Mouse (Mus musculus): ENCODE data around the gene Ptch2. TPM values are rescaled to one million over a fixed set of nuclear protein-coding genes. Genes with fewer than 3 reads are reported as not detected.
A peak's percentile ranks its signal among the peaks of the same experiment; 100 is the strongest.

Gene Ptch2
- total RNA-seq (2021): 1 to 10 TPM; 4.0 to 5.0 TPM

DNA sequence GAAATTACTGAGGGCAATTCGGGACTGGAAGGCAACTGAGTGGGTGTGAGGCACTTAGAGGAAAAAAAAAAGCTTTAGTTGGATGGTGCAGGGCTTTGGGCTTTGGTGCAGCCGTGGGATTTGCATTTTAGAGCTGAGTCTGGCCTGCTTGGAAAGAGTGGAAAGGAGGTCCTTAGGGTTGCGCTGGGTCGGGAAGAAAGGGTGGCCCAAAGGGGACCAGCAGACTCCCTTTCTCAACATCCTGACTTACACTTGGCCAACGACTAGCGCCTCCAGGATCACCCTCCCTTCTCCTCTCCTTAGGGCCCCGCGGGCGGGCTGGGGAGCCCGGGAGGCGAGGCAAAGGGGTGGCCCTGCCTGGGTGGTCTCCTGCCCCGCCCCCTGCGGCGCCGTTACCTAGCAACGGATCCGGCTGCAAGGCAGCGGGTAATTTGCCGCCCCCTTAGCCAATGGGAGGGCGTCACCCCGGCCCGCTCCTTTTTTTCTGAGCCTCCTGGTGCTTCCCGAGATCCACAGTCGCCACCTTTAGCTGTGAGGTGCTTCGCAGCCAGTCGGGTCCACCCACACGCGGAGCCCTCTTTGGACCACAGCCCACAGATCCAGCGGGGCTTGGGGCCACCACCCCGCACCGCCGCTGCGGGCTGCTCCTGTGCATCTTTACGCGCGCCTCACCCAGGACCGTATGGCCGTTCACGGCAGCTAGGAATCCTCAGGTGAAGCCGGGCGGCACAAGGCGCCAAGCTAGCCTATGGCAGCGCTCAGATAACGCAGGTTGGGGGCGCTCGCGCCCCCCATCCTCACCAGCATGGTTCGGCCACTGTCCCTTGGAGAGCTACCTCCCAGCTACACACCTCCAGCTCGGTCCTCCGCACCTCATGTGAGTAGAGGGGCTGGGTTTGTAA, at the start of gene Ptch2:
TSS of gene Ptch2 (plus strand) at position 525 of the 902 bp plus-strand sequence.
- peak; percentile 90 for DNase-seq

DNA sequence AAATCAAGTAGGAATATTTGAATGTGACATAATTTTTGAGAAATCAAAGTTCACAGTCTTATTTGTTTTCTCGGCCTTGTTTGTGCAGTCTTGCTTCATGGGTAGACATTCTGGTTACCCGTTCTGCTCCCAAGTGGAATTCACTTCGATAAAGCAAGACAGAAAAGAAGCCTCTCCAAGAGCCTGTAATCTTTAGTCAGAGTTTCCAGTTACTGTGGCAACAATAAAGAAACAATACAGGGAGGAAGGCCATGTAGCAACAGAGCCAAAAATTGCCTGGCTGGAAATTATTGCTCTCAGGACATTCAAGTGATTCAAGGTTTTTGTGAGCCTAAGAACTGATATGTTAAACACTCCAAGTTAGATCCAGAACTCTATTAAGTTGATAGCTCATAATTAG, 47.0 kb upstream of the Ptch2 start:
- DNase-seq: peak; percentile 22

DNA sequence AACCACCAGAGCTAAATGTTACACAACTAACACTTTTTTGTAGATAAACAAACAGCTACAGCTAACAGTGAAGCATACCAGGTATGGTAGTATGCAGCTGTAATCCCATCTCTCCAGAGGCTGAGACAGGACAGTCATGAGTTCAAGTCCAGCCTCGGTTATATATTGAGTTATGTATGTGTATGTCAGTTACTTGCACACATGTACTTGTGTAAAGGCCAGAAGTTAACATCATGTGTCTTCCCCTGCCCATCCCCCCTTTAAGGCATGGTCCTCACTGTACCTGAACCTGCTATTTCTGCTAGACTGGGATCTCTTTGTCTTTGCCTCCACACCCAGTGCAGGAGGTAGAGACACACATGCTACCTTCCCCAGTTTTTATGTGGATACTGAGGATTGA, 46.4 kb upstream of the Ptch2 start:
- no peak for DNase-seq

DNA sequence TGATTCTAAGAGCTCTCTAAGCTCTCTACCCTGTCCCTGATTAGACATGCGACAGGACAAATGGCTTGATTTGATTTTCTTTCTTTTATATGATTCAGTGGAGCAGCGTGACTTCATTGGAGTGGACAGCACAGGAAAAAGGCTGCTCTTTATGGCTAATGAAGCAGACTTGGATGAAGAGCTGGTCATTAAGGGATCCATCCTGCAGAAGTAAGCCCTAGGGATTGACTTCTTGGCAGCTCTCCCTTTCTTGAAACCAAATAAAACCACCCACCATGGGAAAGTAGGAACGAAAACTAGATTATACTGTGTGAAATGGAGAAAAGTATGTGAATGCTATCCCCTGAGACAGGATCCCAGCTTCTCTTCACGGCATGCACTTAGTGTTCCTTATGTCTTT, 43.2 kb upstream of the Ptch2 start:
- peak; percentile 54 for DNase-seq

DNA sequence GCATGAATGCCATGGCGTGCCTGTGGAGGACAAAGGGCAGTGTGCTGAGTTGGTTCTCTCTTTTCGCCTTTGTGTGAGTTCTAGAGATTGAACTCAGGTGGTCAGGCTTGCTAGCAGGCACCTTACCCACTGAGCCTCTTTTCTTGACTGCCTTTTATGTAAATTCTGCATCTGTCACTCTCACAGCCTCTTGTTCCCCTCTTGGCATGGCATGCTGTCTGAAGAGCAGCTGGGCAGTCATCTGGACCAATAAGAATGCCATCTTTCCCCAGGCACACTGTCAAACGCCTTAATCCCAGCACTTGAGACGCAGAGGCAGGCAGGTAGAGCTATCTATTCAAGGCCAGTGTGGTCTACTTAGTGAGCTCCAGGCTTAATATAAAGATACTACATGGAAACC, 41.9 kb upstream of the Ptch2 start:
- DNase-seq: no peak

DNA sequence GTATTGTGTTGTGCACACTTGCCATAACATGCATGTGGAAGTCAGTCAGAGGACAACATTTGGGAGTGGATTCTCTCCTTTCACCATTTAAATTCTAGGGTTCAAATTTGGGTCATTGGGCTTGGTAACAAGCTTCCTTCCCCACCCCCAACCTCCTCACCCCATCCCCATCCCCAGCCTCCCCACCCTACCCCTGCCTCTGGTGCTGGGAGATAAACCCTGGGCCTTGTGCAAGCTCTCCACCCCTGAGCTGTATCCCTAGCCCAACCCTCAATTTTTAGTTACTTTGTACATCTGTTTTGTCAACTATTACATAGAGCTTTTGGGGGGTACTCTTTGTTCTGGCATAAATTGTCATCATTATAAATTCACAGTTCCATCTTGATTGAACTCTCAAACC, 39.8 kb upstream of the Ptch2 start:
- DNase-seq: no peak

DNA sequence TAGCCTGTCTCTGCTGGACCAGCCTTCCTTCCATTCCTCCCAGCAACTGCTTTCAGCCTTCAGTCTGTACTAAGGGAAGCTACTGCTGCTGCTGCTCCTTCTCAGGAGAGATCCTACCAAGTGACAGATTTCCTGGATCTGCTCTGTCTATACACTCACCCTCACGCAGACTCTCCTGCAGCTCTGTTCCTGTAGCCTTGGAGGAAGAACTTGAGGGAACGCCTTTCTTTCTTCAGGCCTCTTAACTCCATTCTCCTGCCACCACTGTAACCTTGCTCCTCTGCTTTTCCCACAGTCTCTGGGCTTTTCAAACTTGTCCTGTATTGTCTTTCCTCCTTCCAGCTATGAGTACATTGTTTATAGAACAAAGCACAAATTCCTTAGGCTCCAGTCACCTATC, 39.4 kb upstream of the Ptch2 start:
- no peak for DNase-seq

DNA sequence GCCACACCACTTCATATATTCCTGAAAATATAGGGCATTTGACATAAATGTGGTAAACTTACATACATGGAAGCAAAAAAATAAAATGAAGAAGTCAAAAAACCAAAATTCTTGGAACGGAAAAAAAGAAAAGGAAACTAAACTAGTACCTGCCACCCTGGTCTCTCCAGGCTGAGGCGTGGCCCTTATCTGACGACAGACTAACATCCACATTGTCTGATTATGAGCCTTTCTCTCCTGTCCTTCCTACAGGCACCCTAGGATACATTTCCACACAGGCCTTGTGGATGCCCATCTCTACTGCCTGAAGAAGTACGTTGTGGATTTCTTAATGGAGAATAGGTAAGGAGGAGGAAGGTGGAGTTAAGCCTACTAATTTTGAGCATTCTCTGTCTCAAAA, 37.4 kb upstream of the Ptch2 start:
- no peak for DNase-seq

DNA sequence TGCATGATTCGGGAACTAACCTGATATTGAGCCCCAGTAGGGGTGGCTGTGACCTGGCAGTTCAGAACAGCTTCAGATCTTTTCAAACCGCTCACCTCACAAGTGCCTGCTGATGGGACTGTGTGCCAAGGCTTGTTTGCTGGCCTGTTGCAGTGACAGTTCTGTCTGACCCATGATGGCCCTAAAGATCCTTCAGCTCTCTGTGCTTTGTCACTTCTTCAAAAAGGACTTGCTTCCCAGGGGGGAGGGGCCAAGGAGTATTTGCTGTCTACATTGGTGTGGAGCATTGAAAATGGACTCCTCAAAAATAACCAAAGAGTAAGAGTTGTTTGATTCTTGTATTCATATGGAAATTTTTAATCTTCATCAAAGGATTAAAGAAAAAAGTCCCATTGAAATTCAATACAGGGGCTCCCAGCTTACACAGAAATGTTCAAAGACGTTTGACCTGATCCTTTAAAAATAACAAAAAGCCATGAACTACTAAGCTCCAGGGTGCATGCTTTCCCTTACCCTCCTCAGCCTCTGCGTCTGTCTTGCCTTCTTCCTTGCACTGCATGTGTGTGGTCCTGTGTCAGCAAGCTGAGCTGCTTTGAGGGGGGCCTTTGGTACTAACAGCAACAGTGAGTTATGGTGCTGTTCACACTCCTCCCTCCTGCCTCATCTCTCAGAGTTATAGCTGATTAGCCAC, 33.0 kb upstream of the Ptch2 start:
- DNase-seq: no peak

DNA sequence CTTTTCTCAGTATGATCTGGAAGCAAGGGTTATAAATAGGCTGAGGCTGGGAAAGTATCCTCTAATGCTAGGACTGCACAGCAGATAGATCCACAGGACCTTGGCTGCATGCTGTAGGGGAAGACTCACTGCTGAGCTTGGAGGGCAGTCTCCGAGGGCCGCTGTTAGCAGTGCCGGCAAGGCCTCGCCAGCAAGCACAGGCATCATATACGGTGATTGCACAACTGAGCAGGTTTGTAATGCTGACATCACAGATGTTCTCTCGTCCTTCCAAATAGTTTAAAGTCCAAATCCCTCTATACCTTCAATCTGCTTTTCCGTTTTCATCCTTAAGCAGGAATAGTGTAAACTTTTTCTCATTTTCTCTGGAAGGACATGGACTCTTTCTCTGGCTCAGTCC, 27.8 kb upstream of the Ptch2 start:
- no peak for DNase-seq

DNA sequence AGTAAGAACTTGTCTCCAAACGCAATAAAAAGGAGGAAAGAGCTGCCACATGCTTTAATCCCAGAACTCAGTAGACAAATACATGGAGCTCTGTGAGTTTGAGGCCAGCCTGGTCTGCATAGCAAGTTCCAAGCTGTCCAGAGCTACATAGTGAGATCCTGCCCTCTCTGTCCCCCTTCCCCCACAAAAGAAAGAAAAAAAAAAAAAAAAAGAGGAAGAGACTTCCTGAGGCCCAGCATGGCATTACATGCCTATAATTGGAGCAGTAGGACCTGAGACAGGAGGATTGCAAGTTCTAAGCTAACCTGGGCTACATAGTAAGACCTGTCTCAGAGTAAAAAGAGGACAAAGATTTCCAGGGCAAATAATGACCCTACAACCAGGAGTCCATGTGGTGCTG, 26.2 kb upstream of the Ptch2 start:
- DNase-seq: no peak

DNA sequence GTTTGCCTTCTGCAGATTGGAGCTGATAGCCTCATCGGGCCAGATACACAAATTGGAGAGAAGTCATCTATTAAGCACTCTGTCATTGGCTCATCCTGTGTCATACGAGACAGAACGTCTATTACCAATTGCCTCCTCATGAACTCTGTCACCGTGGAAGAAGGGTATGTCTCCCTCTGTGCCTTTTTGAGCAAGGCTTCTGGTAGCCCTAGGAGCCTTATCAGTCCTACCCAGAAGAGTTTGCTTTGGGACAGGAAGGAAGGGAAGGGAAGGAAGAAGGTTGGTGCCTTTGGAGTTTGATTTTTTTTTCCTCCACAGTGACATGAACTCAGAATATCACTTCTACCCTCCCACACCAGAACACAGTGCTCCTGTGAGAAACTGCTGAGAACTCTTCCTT, 25.3 kb upstream of the Ptch2 start:
- DNase-seq: no peak

DNA sequence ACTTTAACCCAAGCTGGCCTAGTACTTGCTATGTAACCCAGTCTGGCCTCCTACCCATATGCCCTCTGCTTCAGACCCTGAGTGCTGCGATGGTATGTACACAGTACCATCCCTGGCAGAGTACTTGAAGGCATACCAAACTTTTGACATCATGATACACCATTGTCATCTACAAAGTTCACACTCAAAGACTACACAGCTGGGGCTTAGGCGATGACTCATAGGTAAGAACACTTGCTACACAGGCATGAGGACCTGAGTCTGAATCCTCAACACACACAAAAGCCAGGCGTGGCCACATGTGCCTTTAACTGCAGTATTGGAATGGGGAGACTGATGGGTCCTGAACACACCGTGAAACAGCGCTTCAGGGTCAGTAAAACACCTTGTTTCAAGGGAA, 24.7 kb upstream of the Ptch2 start:
- no peak for DNase-seq

DNA sequence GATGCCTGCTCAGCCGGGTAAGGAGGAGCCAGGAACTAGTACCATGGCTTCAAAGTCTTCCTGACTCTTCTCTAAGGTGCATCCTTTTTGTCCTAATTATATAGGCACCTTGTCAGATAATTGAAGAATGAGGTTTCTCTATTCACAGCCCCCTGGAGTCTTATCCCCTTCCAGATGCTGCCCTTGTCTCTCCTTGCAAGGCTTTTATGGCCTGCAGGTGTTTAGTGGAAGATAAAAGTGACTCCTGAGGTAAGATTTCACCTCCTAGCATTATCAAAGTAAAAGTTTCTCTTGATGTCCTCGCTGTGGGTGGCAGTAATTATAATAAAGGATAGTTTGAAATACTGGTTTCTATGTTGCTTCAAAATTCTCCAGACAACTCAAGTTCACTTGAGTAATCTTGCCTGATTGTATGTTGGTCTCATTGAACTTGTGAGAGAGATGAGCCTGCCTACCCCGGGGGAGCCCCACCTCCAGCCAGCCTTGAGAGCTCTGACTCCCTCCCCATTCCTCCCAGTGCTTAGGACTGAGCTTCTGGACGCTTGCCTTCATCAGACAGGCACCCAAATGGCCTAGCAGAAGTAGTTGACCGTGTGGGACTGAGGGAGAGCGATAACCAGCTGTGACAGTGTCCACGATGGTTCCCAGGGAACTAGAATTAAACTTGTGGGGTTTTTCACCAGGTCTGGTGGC, 7.8 kb upstream of the Ptch2 start:
- no peak for DNase-seq

DNA sequence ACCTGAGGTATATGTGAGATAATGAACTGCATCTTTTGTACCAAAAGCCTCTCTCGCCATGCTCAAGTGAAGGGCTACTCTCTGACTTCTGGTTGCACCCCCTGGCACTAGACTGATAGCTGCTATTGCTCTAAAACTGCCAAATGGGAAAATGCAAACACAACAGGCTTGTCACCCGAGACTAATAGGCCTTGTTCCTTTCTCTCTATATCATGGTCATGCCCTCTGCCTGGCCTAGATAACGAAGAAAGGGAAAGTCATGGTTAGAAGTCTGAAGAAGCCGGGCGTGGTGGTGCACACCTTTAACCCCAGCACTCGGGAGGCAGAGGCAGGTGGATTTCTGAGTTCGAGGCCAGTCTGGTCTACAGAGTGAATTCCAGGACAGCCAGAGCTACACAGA, 5.3 kb upstream of the Ptch2 start:
- no peak for DNase-seq

DNA sequence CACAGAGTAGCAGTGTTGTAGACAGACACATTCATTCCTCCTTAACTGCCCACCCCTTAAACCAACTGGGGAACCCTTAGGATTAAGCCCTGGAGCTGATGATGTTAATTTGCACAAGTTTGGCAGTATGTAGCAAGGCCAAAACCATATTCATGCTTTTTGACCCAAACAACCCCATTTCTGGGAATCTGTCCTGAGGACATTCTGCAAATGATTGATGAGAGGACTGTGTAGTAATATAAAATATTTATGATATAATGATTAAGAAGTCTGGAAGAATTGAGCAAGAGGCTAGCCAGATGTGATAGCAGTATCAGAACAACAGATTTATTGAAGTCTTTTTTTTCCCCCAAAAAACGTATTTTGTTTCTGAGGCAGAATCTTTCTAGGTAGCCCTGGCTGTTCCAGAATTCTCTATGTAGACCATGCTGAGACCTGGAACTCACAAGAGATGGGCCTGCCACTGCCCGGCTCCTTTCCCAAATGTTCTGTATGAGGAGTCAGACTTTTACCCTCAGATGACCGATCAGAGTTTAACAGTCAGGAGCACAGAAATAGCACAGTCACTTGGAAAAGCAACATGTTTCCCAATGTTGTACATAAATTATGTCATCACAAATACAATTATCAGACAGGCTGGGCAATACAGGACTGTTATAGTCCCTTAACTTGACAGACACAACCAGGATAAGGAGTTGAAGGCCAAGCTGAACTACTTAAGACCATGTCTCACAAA, 1.1 kb upstream of the Ptch2 start:
- no peak for DNase-seq

DNA sequence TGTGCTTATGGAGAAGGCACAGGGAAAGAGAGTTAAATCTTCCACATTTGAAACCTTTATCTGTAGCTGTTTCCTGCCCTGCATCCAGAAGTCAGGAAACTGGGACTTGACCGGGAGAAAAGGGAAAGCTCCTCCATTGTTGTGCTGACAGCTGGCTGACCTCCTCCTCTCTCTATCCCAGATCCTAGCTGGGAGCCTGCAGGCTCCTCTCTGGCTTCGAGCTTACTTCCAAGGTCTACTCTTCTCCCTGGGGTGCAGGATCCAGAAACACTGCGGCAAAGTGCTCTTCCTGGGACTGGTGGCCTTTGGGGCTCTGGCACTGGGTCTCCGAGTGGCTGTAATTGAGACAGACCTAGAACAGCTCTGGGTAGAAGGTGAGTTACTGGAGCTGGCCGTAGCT, 791 bp downstream of the Ptch2 start:
- DNase-seq: no peak

DNA sequence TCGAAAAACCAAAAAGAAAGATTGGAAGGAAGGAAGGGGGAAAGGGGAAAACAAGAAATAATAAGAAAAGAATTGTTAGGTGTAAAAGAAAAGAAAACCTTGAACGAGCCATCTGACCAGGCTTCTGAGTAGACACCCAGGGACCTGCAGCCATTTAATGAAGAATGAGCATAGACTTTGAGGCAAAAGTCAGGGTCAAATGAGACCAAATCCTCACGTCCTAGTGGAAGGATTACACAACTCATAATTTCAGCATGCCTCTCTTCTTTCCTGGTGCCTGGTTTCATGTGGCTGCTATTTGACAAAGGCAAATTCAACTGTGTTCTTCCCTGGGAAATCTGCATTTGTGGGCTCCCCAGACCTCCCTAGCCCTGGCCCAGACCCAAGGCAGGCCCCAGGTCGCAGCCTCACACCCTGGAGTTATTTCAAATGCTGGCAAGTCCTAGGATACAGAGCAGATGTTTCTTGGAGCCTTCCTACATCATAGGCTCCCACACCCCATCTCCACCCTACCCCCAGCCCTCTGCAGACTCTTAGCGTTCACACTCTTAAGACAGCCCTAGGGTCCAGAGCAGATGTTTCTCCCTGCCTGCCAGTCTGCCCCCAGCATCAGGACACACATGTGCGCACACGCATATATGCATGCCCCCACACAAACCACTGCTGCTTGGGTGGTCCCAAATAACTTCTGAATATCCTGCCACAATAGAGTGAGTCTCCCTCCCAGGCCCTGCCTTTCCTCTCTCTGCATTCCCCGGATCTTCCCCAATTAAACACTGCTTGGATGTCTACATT, 2.3 kb downstream of the Ptch2 start:
- DNase-seq: no peak

DNA sequence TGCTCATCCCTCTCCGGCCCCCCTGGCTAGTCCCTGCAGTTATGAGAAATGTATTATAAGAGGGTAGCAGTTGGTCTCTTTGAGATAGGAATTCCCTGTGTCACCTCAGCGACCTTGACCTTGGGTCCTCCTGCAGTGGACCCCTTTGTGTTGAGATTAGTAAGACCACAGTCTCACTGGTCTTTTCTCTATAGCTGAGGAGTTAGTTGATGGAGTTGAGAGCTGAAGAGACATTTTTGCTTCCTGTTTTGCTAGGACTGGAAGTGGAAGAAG, 2.8 kb downstream of the Ptch2 start:
- DNase-seq: no peak

DNA sequence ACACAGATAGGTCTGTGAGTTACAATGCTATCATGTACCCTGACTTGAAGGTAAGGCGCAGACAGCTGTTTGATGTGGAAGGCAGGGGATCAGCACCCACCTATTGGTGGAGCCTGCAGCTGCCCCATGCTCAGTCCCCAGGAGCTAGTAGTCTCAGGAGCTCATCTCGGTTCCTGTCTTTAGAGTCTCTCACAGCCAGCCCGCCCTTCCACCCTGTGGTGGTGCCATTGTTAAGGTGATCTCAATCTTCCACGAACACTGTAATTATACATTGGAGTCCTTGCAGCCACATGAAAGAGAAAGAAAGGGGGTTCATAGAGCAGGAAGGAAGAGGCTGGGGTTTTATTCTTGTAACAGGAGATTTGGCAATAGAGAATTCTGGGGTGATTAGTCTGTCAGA, 4.2 kb downstream of the Ptch2 start:
- DNase-seq: no peak

DNA sequence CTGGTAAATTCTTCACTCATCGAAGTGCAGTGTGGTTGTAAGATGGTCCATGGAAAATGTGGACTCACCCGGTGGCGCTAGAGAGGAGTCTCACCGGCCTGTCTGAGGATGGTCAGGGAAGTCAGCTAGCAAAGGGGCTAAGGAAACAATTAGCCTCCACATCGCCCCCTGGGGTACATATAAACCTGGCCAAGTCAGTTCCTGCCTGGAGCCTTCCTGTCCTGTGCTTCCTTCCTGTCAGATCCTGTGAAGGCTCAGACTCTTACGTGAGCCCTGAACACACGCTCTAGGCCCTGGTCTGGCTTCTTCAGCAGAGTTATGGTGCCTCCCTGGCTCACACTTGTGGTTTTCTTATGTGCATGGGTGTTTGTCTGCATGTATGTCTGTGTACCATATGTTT, 5.3 kb downstream of the Ptch2 start:
- peak; percentile 70 for DNase-seq

DNA sequence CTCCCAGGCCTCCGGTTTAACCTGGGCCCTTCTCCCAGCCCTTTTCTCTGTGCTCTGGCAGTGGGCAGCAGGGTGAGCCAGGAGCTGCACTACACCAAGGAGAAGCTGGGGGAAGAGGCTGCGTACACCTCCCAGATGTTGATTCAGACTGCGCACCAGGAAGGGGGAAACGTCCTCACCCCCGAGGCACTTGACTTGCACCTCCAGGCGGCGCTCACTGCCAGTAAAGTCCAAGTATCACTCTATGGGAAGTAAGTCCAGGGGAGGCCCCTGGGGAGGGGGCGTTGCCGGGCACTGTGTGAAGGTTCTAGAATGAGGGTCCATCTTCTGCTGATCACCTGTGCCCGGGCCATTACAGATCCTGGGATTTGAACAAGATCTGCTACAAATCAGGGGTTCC, 8.8 kb downstream of the Ptch2 start:
- DNase-seq: no peak
